Mouse (Mus musculus) hindbrain, embryonic 12.5 days (tissue): ENCODE measurements at regions not wholly inside any gene's neighbourhood (a gene's known extent, or its start where the extent isn't known, plus 50 kb on each side); places are given as distances from the start of the nearest gene placed in this dataset.

ENCODE experiments used
- ATAC-seq: fragments of 200-750 bp; cut with Nextera tagmentation; 2 replicates; pipeline ENCODE4 v1.8.0; 2017; ENCODE audit warnings: moderate TSS enrichment; ENCODE audit not compliant: low FRiP score
- H3K27ac ChIP-seq: fragments of 300-500 bp; sonication (generic); 2 replicates; pipeline ENCODE4 v1.5.1; 2016; ENCODE audit warnings: mild to moderate bottlenecking
- H3K27me3 ChIP-seq: fragments of 300-500 bp; sonication (generic); 2 replicates; pipeline ENCODE4 v1.6.1; 2016; ENCODE audit warnings: mild to moderate bottlenecking
- H3K36me3 ChIP-seq: fragments of 300-500 bp; sonication (generic); 2 replicates; pipeline ENCODE4 v1.6.1; 2016; ENCODE audit warnings: mild to moderate bottlenecking
- H3K4me1 ChIP-seq: fragments of 300-500 bp; sonication (generic); 2 replicates; pipeline ENCODE4 v1.6.1; 2016
- H3K4me2 ChIP-seq: fragments of 300-500 bp; sonication (generic); replicated peaks from 2 replicates; pipeline ENCODE4 v1.6.1; 2016; ENCODE audit warnings: mild to moderate bottlenecking
- H3K4me3 ChIP-seq: fragments of 300-500 bp; sonication (generic); 2 replicates; pipeline ENCODE4 v1.5.1; 2016; ENCODE audit warnings: mild to moderate bottlenecking
- H3K9ac ChIP-seq: fragments of 300-500 bp; sonication (generic); 2 replicates; pipeline ENCODE4 v1.6.1; 2016; ENCODE audit warnings: mild to moderate bottlenecking, moderate library complexity
- H3K9me3 ChIP-seq: fragments of 300-500 bp; sonication (generic); replicated peaks from 2 replicates; pipeline ENCODE4 v1.6.1; 2016; ENCODE audit warnings: mild to moderate bottlenecking
- WGBS: fragments of 180-500 bp; shearing (Covaris S2); methylation state at CpG from one replicate; pipeline ENCODE4 v1.1.7; 2016; 5-methylcytosine and 5-hydroxymethylcytosine counted together

- H3K9me3 ChIP-seq: no peaks in the 10 kb centered on the region
- WGBS: 47% methylated on average over 2 of the region's 2 CpGs
- ATAC-seq: peak; percentile 78
These were observed 91.6 kb downstream of the Nuf2 start for GRCm38 (mm10) chr1:169439621-169440020.

GRCm38 (mm10) chr1:169438006-169438405 lies 93.3 kb downstream of the Nuf2 start:
- no peaks in the 10 kb centered on the region for H3K9me3 ChIP-seq
- peaks cover 9% of the 10 kb centered on the region; the same call in 1 of the 2 replicates for H3K4me1 ChIP-seq
- no peak overlapping the region for H3K4me2 ChIP-seq
- ATAC-seq: no peak
- H3K36me3 ChIP-seq: no peaks in the 10 kb centered on the region
- H3K9ac ChIP-seq: no peak overlapping the region
- no peak overlapping the region for H3K27ac ChIP-seq
- no peaks in the 10 kb centered on the region for H3K27me3 ChIP-seq
- WGBS: 58% methylated on average over 3 of the region's 3 CpGs
- H3K4me3 ChIP-seq: no peak overlapping the region

More at GRCm38 (mm10) chr1:169439621-169440020, 91.6 kb downstream of the Nuf2 start:
- Histone ChIP-seq H3K36me3 (no peaks in the 10 kb centered on the region), H3K27ac (no peak overlapping the region; the same call in 1 of the 2 replicates), H3K27me3 (no peaks in the 10 kb centered on the region), H3K4me1 (peaks cover 9% of the 10 kb centered on the region; the same call in 1 of the 2 replicates), H3K4me3 (no peak overlapping the region), H3K4me2 (no peak overlapping the region), H3K9ac (no peak overlapping the region)

GRCm38 (mm10) chr1:169422408-169422807 lies 108.9 kb downstream of the Nuf2 start:
- Histone ChIP-seq H3K4me3 (no peak overlapping the region), H3K9ac (no peak overlapping the region), H3K4me1 (no peaks in the 10 kb centered on the region), H3K9me3 (no peaks in the 10 kb centered on the region), H3K27ac (no peak overlapping the region), H3K4me2 (no peak overlapping the region), H3K27me3 (no peaks in the 10 kb centered on the region; the same call in 1 of the 2 replicates), H3K36me3 (no peaks in the 10 kb centered on the region)
- 80% methylated on average over 3 of the region's 3 CpGs for WGBS
- ATAC-seq: no peak

- no peak overlapping the region for H3K27ac ChIP-seq
- H3K4me2 ChIP-seq: no peak overlapping the region
- WGBS: 47% methylated on average over 1 of the region's 1 CpGs
- no peak overlapping the region for H3K9ac ChIP-seq
- ATAC-seq: no peak
- no peaks in the 10 kb centered on the region for H3K9me3 ChIP-seq
- H3K4me3 ChIP-seq: no peak overlapping the region
- H3K4me1 ChIP-seq: no peaks in the 10 kb centered on the region
- H3K27me3 ChIP-seq: no peaks in the 10 kb centered on the region; the same call in 1 of the 2 replicates
- H3K36me3 ChIP-seq: no peaks in the 10 kb centered on the region
These were observed 109.6 kb downstream of the Nuf2 start for GRCm38 (mm10) chr1:169421671-169422070.

GRCm38 (mm10) chr1:169418665-169419045 lies 112.6 kb downstream of the Nuf2 start:
- H3K4me3 ChIP-seq: no peak overlapping the region
- 91% methylated on average over 4 of the region's 4 CpGs for WGBS
- no peak overlapping the region for H3K9ac ChIP-seq
- no peak overlapping the region for H3K4me2 ChIP-seq
- no peaks in the 10 kb centered on the region; the same call in 1 of the 2 replicates for H3K27me3 ChIP-seq
- no peaks in the 10 kb centered on the region for H3K9me3 ChIP-seq
- no peak for ATAC-seq
- H3K4me1 ChIP-seq: no peaks in the 10 kb centered on the region
- no peak overlapping the region for H3K27ac ChIP-seq
- no peaks in the 10 kb centered on the region for H3K36me3 ChIP-seq

GRCm38 (mm10) chr1:169417979-169418664 lies 113.1 kb downstream of the Nuf2 start:
- Histone ChIP-seq H3K27me3 (no peaks in the 10 kb centered on the region; the same call in 1 of the 2 replicates), H3K4me2 (no peak overlapping the region), H3K36me3 (no peaks in the 10 kb centered on the region), H3K4me3 (no peak overlapping the region), H3K4me1 (no peaks in the 10 kb centered on the region), H3K9me3 (no peaks in the 10 kb centered on the region), H3K9ac (no peak overlapping the region), H3K27ac (no peak overlapping the region)
- no peak for ATAC-seq
- 81% methylated on average over 10 of the region's 10 CpGs for WGBS

- Histone ChIP-seq H3K4me3 (no peak overlapping the region), H3K9me3 (no peaks in the 10 kb centered on the region), H3K27ac (no peak overlapping the region), H3K4me1 (no peaks in the 10 kb centered on the region), H3K4me2 (no peak overlapping the region), H3K9ac (no peak overlapping the region), H3K27me3 (no peaks in the 10 kb centered on the region; the same call in 1 of the 2 replicates), H3K36me3 (no peaks in the 10 kb centered on the region)
- WGBS: 92% methylated on average over 1 of the region's 1 CpGs
- ATAC-seq: no peak
These were observed 114.6 kb downstream of the Nuf2 start for GRCm38 (mm10) chr1:169416701-169417100.

GRCm38 (mm10) chr1:169408120-169408519 lies 123.1 kb downstream of the Nuf2 start:
- H3K4me2 ChIP-seq: no peak overlapping the region
- no peaks in the 10 kb centered on the region for H3K9me3 ChIP-seq
- H3K36me3 ChIP-seq: no peaks in the 10 kb centered on the region
- WGBS: 81% methylated on average over 2 of the region's 2 CpGs
- no peaks in the 10 kb centered on the region for H3K27me3 ChIP-seq
- no peak overlapping the region for H3K4me3 ChIP-seq
- no peak for ATAC-seq
- H3K27ac ChIP-seq: no peak overlapping the region
- no peak overlapping the region for H3K9ac ChIP-seq
- H3K4me1 ChIP-seq: no peaks in the 10 kb centered on the region

GRCm38 (mm10) chr1:169400841-169401240 lies 130.4 kb downstream of the Nuf2 start:
- Histone ChIP-seq H3K36me3 (no peaks in the 10 kb centered on the region), H3K9ac (no peak overlapping the region), H3K9me3 (no peaks in the 10 kb centered on the region), H3K4me2 (no peak overlapping the region), H3K27me3 (no peaks in the 10 kb centered on the region), H3K4me1 (no peaks in the 10 kb centered on the region), H3K4me3 (no peak overlapping the region), H3K27ac (no peak overlapping the region)
- WGBS: 45% methylated on average over 6 of the region's 6 CpGs
- no peak for ATAC-seq

- 89% methylated on average over 4 of the region's 4 CpGs for WGBS
These were observed 133.9 kb downstream of the Nuf2 start for GRCm38 (mm10) chr1:169397371-169397770.

GRCm38 (mm10) chr1:169387056-169387455 lies 144.2 kb downstream of the Nuf2 start:
- no peak overlapping the region for H3K4me3 ChIP-seq
- no peak overlapping the region for H3K9ac ChIP-seq
- no peaks in the 10 kb centered on the region for H3K36me3 ChIP-seq
- H3K27ac ChIP-seq: no peak overlapping the region
- H3K4me1 ChIP-seq: peaks cover 5% of the 10 kb centered on the region; the same call in 1 of the 2 replicates
- 73% methylated on average over 1 of the region's 1 CpGs for WGBS
- no peaks in the 10 kb centered on the region for H3K9me3 ChIP-seq
- no peaks in the 10 kb centered on the region for H3K27me3 ChIP-seq
- no peak for ATAC-seq
- no peak overlapping the region for H3K4me2 ChIP-seq

More at GRCm38 (mm10) chr1:169397371-169397770, 133.9 kb downstream of the Nuf2 start:
- Histone ChIP-seq H3K9me3 (no peaks in the 10 kb centered on the region), H3K27ac (no peak overlapping the region), H3K36me3 (no peaks in the 10 kb centered on the region), H3K4me1 (no peaks in the 10 kb centered on the region), H3K4me2 (no peak overlapping the region), H3K27me3 (no peaks in the 10 kb centered on the region), H3K9ac (no peak overlapping the region), H3K4me3 (no peak overlapping the region)
- ATAC-seq: no peak

- no peaks in the 10 kb centered on the region for H3K36me3 ChIP-seq
- no peak overlapping the region for H3K9ac ChIP-seq
- H3K27ac ChIP-seq: peak overlapping the region; percentile 35; the same call in 1 of the 2 replicates
- no peaks in the 10 kb centered on the region for H3K9me3 ChIP-seq
- H3K4me1 ChIP-seq: peaks cover 5% of the 10 kb centered on the region; the same call in 1 of the 2 replicates
- no peak overlapping the region for H3K4me3 ChIP-seq
- H3K4me2 ChIP-seq: no peak overlapping the region
- ATAC-seq: peak; percentile 54
- 48% methylated on average over 10 of the region's 10 CpGs for WGBS
- H3K27me3 ChIP-seq: no peaks in the 10 kb centered on the region
These were observed 145.4 kb downstream of the Nuf2 start for GRCm38 (mm10) chr1:169385740-169386424.
